Mouse (Mus musculus) heart, embryonic 12.5 days (tissue): ENCODE results near the gene Arhgap10. TPM values are rescaled to one million over a fixed set of nuclear protein-coding genes. Genes with fewer than 3 reads are reported as not detected.

ENCODE experiments used
- ATAC-seq: fragments of 200-750 bp; cut with Nextera tagmentation; 2 replicates; pipeline ENCODE4 v1.8.0; 2017; ENCODE audit warnings: moderate TSS enrichment, moderate library complexity; ENCODE audit not compliant: insufficient number of reproducible peaks, low FRiP score
- H3K27ac ChIP-seq: fragments of 300-500 bp; sonication (generic); 2 replicates; pipeline ENCODE4 v1.5.1; 2016; ENCODE audit warnings: mild to moderate bottlenecking, moderate library complexity; ENCODE audit not compliant: poor library complexity, severe bottlenecking
- H3K27me3 ChIP-seq: fragments of 300-500 bp; sonication (generic); replicated peaks from 2 replicates; pipeline ENCODE4 v1.6.1; 2016; ENCODE audit warnings: mild to moderate bottlenecking, moderate library complexity
- H3K36me3 ChIP-seq: fragments of 300-500 bp; sonication (generic); 2 replicates; pipeline ENCODE4 v1.6.1; 2016; ENCODE audit warnings: mild to moderate bottlenecking, moderate library complexity
- H3K4me1 ChIP-seq: fragments of 300-500 bp; sonication (generic); replicated peaks from 2 replicates; pipeline ENCODE4 v1.6.1; 2016; ENCODE audit warnings: mild to moderate bottlenecking
- H3K4me2 ChIP-seq: fragments of 300-500 bp; sonication (generic); 2 replicates; pipeline ENCODE4 v1.6.1; 2016; ENCODE audit warnings: mild to moderate bottlenecking, moderate library complexity
- H3K4me3 ChIP-seq: fragments of 300-500 bp; sonication (generic); 2 replicates; pipeline ENCODE4 v1.5.1; 2016; ENCODE audit warnings: mild to moderate bottlenecking
- H3K9ac ChIP-seq: fragments of 300-500 bp; sonication (generic); 2 replicates; pipeline ENCODE4 v1.6.1; 2016; ENCODE audit warnings: mild to moderate bottlenecking, moderate library complexity
- H3K9me3 ChIP-seq: fragments of 300-500 bp; sonication (generic); replicated peaks from 2 replicates; pipeline ENCODE4 v1.6.1; 2016; ENCODE audit warnings: mild to moderate bottlenecking, moderate library complexity
- WGBS: fragments of 180-500 bp; shearing (Covaris S2); methylation state at CpG from one replicate; pipeline ENCODE4 v1.1.7; 2016; 5-methylcytosine and 5-hydroxymethylcytosine counted together
- polyA plus RNA-seq: library from polyadenylated mRNA; unstranded; fragments of >200 nt; fragmentation: Nextera tagmentation; extraction: Ambion mirVana; gene quantifications from 2 replicates; pipeline ENCODE4 v1.2.1, GENCODE M21; 2016

The Arhgap10 gene
- polyA plus RNA-seq, 1 experiment from 2014 or later = 25.3 TPM

GRCm38 (mm10) chr8:77254466-77254865 is 263.3 kb downstream of the Arhgap10 start:
- H3K9ac ChIP-seq = no peak overlapping the region
- H3K4me2 ChIP-seq = no peak overlapping the region
- ATAC-seq = no peak
- no peaks in the 10 kb centered on the region for H3K27me3 ChIP-seq
- peaks cover 47% of the 10 kb centered on the region for H3K36me3 ChIP-seq
- H3K4me3 ChIP-seq = no peak overlapping the region
- no peaks in the 10 kb centered on the region for H3K9me3 ChIP-seq
- 80% methylated on average over 5 of the region's 5 CpGs for WGBS
- no peaks in the 10 kb centered on the region for H3K4me1 ChIP-seq
- no peak overlapping the region for H3K27ac ChIP-seq

GRCm38 (mm10) chr8:77251134-77251533 is 266.6 kb downstream of the Arhgap10 start:
- Histone ChIP-seq H3K27me3 (no peaks in the 10 kb centered on the region), H3K36me3 (peaks cover 43% of the 10 kb centered on the region), H3K4me3 (no peak overlapping the region), H3K4me2 (no peak overlapping the region), H3K27ac (no peak overlapping the region), H3K9ac (no peak overlapping the region), H3K4me1 (no peaks in the 10 kb centered on the region), H3K9me3 (no peaks in the 10 kb centered on the region)
- WGBS = 88% methylated on average over 5 of the region's 5 CpGs
- ATAC-seq = no peak

- H3K27me3 ChIP-seq = no peaks in the 10 kb centered on the region
- H3K9me3 ChIP-seq = no peaks in the 10 kb centered on the region
- no peak overlapping the region for H3K4me2 ChIP-seq
- H3K4me1 ChIP-seq = no peaks in the 10 kb centered on the region
- no peak overlapping the region for H3K4me3 ChIP-seq
- 84% methylated on average over 3 of the region's 3 CpGs for WGBS
- no peak overlapping the region for H3K27ac ChIP-seq
- ATAC-seq = no peak
- H3K36me3 ChIP-seq = peaks cover 43% of the 10 kb centered on the region
- no peak overlapping the region for H3K9ac ChIP-seq
Measured at GRCm38 (mm10) chr8:77250094-77250493, 267.7 kb downstream of the Arhgap10 start.

- WGBS = 88% methylated on average over 3 of the region's 3 CpGs
- no peak for ATAC-seq
Measured at GRCm38 (mm10) chr8:77241381-77241780, 276.4 kb downstream of the Arhgap10 start.

DNA sequence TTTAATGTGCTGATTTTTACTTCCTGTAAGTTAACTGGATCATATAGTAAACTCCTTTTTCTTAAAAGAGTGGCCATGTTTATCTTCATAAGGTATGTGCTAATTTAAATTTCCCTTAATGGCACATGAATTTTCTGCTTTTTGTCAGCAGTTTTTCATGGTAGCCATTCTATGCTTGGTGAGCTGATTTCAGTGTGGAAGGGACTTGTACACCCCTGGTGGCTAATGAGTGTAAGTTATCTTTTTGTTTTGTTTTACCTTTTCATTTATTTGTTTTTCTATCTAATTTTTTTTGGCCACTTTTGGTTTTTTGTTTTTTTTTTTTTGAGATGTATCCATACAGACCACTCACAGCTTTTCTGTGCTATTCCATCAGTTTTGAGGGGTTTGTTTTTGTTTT is 278.3 kb downstream of the Arhgap10 start:
- H3K4me2 ChIP-seq = no peak overlapping the region
- ATAC-seq = no peak
- no peak overlapping the region for H3K4me3 ChIP-seq
- no peak overlapping the region for H3K27ac ChIP-seq
- H3K9ac ChIP-seq = no peak overlapping the region
- H3K27me3 ChIP-seq = no peaks in the 10 kb centered on the region
- no peaks in the 10 kb centered on the region for H3K9me3 ChIP-seq
- no peaks in the 10 kb centered on the region for H3K36me3 ChIP-seq
- H3K4me1 ChIP-seq = 0 out of 2 replicates have a peak, but pooled peaks cover 3% of the 10 kb centered on the region

More at GRCm38 (mm10) chr8:77241381-77241780, 276.4 kb downstream of the Arhgap10 start:
- Histone ChIP-seq H3K4me3 (no peak overlapping the region), H3K4me2 (no peak overlapping the region), H3K36me3 (no peaks in the 10 kb centered on the region), H3K9ac (no peak overlapping the region), H3K9me3 (no peaks in the 10 kb centered on the region), H3K27ac (no peak overlapping the region), H3K4me1 (no peaks in the 10 kb centered on the region), H3K27me3 (no peaks in the 10 kb centered on the region)

DNA sequence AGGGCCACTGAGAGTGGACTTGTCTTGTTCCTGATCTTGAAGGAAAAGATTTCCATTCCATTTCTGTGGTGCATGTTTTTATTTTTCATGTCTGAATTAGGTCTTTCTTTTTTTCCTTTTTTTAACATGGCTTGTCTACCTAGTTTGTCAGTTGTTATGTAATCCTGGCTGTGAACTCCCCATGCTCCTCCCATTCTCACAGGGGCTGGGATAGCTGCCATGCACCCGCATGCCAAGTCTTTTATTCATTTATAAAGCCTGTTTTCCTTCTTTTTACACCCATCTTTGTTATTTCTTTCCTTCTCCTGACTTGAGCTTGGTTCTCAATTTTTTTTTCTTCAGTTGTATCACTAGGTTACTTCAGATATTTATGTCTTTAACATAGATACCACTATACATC is 281.1 kb downstream of the Arhgap10 start:
- 85% methylated on average over 1 of the region's 1 CpGs for WGBS
- no peak for ATAC-seq
- Histone ChIP-seq H3K4me3 (no peak overlapping the region), H3K4me2 (no peak overlapping the region), H3K27me3 (no peaks in the 10 kb centered on the region), H3K9ac (no peak overlapping the region), H3K4me1 (peaks cover 22% of the 10 kb centered on the region), H3K9me3 (no peaks in the 10 kb centered on the region), H3K27ac (no peak overlapping the region), H3K36me3 (no peaks in the 10 kb centered on the region)

GRCm38 (mm10) chr8:77232411-77232810 is 285.3 kb downstream of the Arhgap10 start:
- 0 out of 2 replicates have a peak overlapping the region, but pooled peaks have one; percentile 36 for H3K27ac ChIP-seq
- H3K9me3 ChIP-seq = no peaks in the 10 kb centered on the region
- H3K4me3 ChIP-seq = no peak overlapping the region
- 71% methylated on average over 3 of the region's 3 CpGs for WGBS
- no peaks in the 10 kb centered on the region for H3K27me3 ChIP-seq
- peaks cover 24% of the 10 kb centered on the region for H3K4me1 ChIP-seq
- no peak overlapping the region for H3K4me2 ChIP-seq
- H3K9ac ChIP-seq = no peak overlapping the region
- no peak for ATAC-seq
- H3K36me3 ChIP-seq = no peaks in the 10 kb centered on the region

GRCm38 (mm10) chr8:77231834-77232233 is 285.9 kb downstream of the Arhgap10 start:
- Histone ChIP-seq H3K4me3 (no peak overlapping the region), H3K27me3 (no peaks in the 10 kb centered on the region), H3K36me3 (no peaks in the 10 kb centered on the region), H3K9me3 (no peaks in the 10 kb centered on the region), H3K4me2 (no peak overlapping the region), H3K27ac (no peak overlapping the region), H3K9ac (no peak overlapping the region), H3K4me1 (peaks cover 24% of the 10 kb centered on the region)
- 70% methylated on average over 6 of the region's 6 CpGs for WGBS
- no peak for ATAC-seq

DNA sequence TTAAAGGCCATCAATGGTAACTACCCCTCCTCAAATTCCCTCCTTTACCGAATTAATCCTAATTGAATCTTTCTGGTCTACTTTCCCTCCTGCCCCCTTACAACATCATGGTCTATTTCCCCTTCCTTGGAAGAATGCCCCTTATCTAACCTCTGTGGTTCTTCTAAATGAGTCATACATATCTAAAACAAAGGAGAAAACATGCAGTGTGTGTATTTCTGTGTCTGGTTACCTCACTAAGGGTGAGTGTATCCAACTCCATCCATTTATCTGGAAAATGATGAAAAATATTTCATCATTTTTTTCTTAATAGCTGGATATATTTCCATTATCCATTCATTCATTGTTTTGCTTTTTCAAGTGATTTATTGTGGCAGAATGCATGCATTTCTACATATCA is 286.5 kb downstream of the Arhgap10 start:
- 82% methylated on average over 1 of the region's 1 CpGs for WGBS
- no peak for ATAC-seq

DNA sequence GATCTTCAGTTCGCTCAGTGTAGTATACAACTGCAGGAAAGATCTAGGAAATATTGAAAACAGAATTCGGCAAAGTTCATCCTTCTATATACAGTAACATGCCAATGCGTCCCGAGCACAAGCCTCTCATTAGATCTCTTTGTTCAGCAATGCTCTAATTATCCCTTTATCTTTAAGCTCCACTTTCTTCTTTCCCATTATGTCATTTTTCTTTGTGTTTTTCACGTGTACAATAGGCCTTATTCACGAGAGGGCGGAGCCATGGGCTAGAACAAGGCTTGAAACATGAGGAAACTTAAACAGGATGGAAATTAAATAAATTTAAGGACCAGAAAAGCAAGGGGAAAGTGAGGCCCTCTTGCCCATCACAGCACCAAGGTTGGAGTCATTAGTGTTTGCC is 289.1 kb downstream of the Arhgap10 start:
- no peak for ATAC-seq
- Histone ChIP-seq H3K27ac (no peak overlapping the region), H3K4me1 (peaks cover 21% of the 10 kb centered on the region), H3K36me3 (no peaks in the 10 kb centered on the region), H3K4me3 (no peak overlapping the region), H3K4me2 (no peak overlapping the region), H3K9ac (no peak overlapping the region), H3K9me3 (no peaks in the 10 kb centered on the region), H3K27me3 (no peaks in the 10 kb centered on the region)
- 78% methylated on average over 7 of the region's 7 CpGs for WGBS

More for the DNA sequence above, 286.5 kb downstream of the Arhgap10 start:
- no peak overlapping the region for H3K4me2 ChIP-seq
- H3K27me3 ChIP-seq = no peaks in the 10 kb centered on the region
- peaks cover 24% of the 10 kb centered on the region for H3K4me1 ChIP-seq
- no peak overlapping the region for H3K9ac ChIP-seq
- H3K4me3 ChIP-seq = no peak overlapping the region
- no peaks in the 10 kb centered on the region for H3K9me3 ChIP-seq
- H3K36me3 ChIP-seq = no peaks in the 10 kb centered on the region
- H3K27ac ChIP-seq = no peak overlapping the region

- WGBS = 89% methylated on average over 5 of the region's 5 CpGs
- no peak overlapping the region for H3K4me2 ChIP-seq
- ATAC-seq = no peak
Measured at GRCm38 (mm10) chr8:77227742-77228141, 290.0 kb downstream of the Arhgap10 start.

DNA sequence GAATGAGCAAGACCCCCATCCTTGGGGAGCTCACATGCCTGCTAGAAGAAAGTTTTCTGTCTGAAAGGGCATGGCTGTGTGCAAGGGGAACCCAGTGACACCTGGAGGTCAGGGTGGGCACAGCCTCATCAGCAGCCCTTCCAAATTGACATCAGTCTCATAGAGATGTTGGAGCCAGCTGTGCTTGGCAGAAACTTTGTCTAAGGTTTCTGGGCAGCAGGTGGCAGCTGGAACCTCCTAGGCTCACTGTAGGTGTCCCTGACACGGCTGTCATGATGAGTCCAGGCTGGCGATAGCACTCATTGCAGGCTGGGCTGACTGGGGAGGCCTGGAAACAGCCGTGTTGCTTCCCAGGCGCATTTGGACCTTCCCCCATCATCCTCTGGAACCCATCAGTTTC is 294.6 kb downstream of the Arhgap10 start:
- ATAC-seq = no peak
- H3K4me1 ChIP-seq = 0 out of 2 replicates have a peak, but pooled peaks cover 4% of the 10 kb centered on the region
- no peak overlapping the region for H3K9ac ChIP-seq
- H3K4me3 ChIP-seq = no peak overlapping the region
- H3K36me3 ChIP-seq = no peaks in the 10 kb centered on the region
- no peak overlapping the region for H3K4me2 ChIP-seq
- WGBS = 47% methylated on average over 4 of the region's 4 CpGs
- no peaks in the 10 kb centered on the region for H3K9me3 ChIP-seq
- no peaks in the 10 kb centered on the region for H3K27me3 ChIP-seq
- no peak overlapping the region for H3K27ac ChIP-seq

More at GRCm38 (mm10) chr8:77227742-77228141, 290.0 kb downstream of the Arhgap10 start:
- H3K27me3 ChIP-seq = no peaks in the 10 kb centered on the region
- H3K4me1 ChIP-seq = peaks cover 16% of the 10 kb centered on the region
- no peak overlapping the region for H3K4me3 ChIP-seq
- H3K9me3 ChIP-seq = no peaks in the 10 kb centered on the region
- no peak overlapping the region for H3K27ac ChIP-seq
- H3K36me3 ChIP-seq = no peaks in the 10 kb centered on the region
- no peak overlapping the region for H3K9ac ChIP-seq
